Mouse (Mus musculus) midbrain, embryonic 11.5 days (tissue): Measurements from ENCODE around the gene Slc18b1. TPM values are rescaled to one million over a fixed set of nuclear protein-coding genes. Genes with fewer than 3 reads are reported as not detected.
A peak's percentile ranks its signal among the peaks of the same experiment; 100 is the strongest.

Source experiments
- ATAC-seq: fragments of 200-750 bp; cut with Nextera tagmentation; 2 replicates; pipeline ENCODE4 v1.8.0; 2017; ENCODE audit warnings: moderate TSS enrichment, moderate library complexity; ENCODE audit not compliant: low FRiP score
- DNase-seq: peaks from one replicate; pipeline ENCODE4 v3.0.0; 2015; ENCODE audit warnings: low spot score; ENCODE audit errors: missing footprints
- H3K27ac ChIP-seq: fragments of 300-500 bp; sonication (generic); 2 replicates; pipeline ENCODE4 v1.5.1; 2014; ENCODE audit warnings: low read depth, low read length
- H3K27me3 ChIP-seq: fragments of 300-500 bp; sonication (generic); 2 replicates; pipeline ENCODE4 v1.6.1; 2014; ENCODE audit warnings: mild to moderate bottlenecking, low read length, moderate library complexity, mixed read lengths; ENCODE audit not compliant: control insufficient read depth, insufficient read depth
- H3K36me3 ChIP-seq: fragments of 300-500 bp; sonication (generic); 2 replicates; pipeline ENCODE4 v1.6.1; 2014; ENCODE audit warnings: mild to moderate bottlenecking, low read length, moderate library complexity, mixed read lengths; ENCODE audit not compliant: control insufficient read depth, insufficient read depth
- H3K4me1 ChIP-seq: fragments of 300-500 bp; sonication (generic); 2 replicates; pipeline ENCODE4 v1.6.1; 2014; ENCODE audit warnings: low read length; ENCODE audit not compliant: control insufficient read depth, insufficient read depth
- H3K4me2 ChIP-seq: fragments of 300-500 bp; sonication (generic); 2 replicates; pipeline ENCODE4 v1.6.1; 2014; ENCODE audit warnings: mild to moderate bottlenecking, moderate library complexity
- H3K4me3 ChIP-seq: fragments of 300-500 bp; sonication (generic); 2 replicates; pipeline ENCODE4 v1.5.1; 2014; ENCODE audit warnings: low read depth, low read length
- H3K9ac ChIP-seq: fragments of 300-500 bp; sonication (generic); 2 replicates; pipeline ENCODE4 v1.6.1; 2014; ENCODE audit warnings: low read length
- H3K9me3 ChIP-seq: fragments of 300-500 bp; sonication (generic); 2 replicates; pipeline ENCODE4 v1.6.1; 2016; ENCODE audit warnings: low read length; ENCODE audit not compliant: control insufficient read depth
- WGBS: fragments of 180-500 bp; shearing (Covaris S2); extraction: QIAGEN DNeasy Blood & Tissue Kit; methylation state at CpG from one replicate; pipeline ENCODE4 v1.1.7; 2014; 5-methylcytosine and 5-hydroxymethylcytosine counted together
- polyA plus RNA-seq: library from polyadenylated mRNA; unstranded; fragments of >200 nt; fragmentation: Nextera tagmentation; extraction: Ambion mirVana; gene quantifications from 2 replicates; pipeline ENCODE4 v1.2.1, GENCODE M21; 2014

Gene Slc18b1
- 14.5 and 16.6 TPM in 2 replicates for polyA plus RNA-seq

DNA sequence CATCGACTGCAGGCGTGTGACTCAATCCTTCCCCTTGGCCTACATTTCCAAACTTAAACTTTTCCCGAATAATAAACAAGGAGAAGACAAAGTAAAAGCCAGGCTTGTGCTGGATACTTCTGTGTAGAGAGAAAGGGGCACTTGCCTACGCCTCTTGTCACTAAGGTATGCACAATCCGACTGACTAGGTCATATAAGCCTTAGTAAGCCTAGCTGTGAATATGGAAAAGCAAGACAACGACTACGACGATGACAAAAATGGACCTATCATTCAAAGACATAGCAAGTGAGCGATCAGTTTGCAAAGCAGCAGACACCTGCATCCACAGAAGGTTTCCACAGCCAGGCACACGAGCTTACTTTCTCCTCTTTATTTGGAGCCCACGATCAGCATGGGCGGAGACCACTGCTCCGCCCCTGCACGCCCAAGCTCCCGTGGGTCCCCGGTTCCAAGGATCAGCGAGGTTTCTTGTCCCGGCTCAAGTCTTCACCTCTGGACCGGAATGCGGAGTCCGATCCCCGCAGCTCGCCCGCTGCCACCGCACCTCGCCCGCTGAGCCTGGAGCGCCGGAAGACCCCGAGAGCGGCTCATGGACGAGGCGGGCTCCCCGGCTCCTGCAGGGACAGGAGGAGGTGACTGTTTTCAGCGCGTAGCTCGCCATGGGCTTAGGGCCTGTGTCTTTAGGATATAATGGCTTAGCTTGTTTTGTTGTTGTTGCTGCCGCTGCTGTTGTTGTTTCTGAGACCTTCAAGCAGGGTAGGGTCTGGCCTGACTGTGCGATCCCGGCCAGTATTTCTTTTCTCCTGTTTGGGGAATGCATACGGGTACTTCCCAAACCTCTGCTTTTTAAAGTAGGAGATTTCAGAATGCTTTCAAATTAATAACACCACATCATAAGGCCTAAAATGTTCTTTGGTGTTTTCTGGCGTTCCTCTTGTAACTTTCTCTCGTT lies at the start of gene Slc18b1:
Gene Slc18b1 (plus strand): TSS at position 436 of the 953 bp plus-strand sequence.
- Histone ChIP-seq H3K4me2 (peak within 1 kb of the TSS; percentile 73), H3K27me3 (no peaks in the 10 kb centered on the region), H3K4me1 (no peaks in the 10 kb centered on the region), H3K36me3 (peaks cover 2% of the 10 kb centered on the region; the same call in 1 of the 2 replicates), H3K27ac (no peak within 1 kb of the TSS), H3K4me3 (peak within 1 kb of the TSS; percentile 53), H3K9ac (peak within 1 kb of the TSS; percentile 88), H3K9me3 (no peaks in the 10 kb centered on the region)
- DNase-seq (peak; percentile 96), ATAC-seq (peak; percentile 72)
- 4% methylated on average over 43 of the region's 43 CpGs for WGBS

- Histone ChIP-seq H3K9ac (no peak overlapping the region), H3K27ac (no peak overlapping the region), H3K4me2 (no peak overlapping the region), H3K9me3 (no peaks in the 10 kb centered on the region), H3K4me1 (no peaks in the 10 kb centered on the region), H3K4me3 (no peak overlapping the region), H3K27me3 (no peaks in the 10 kb centered on the region), H3K36me3 (no peaks in the 10 kb centered on the region)
- ATAC-seq (no peak), DNase-seq (no peak)
- 78% methylated on average over 7 of the region's 7 CpGs for WGBS
These were observed 42.6 kb upstream of the Slc18b1 start for GRCm38 (mm10) chr10:23754166-23754565.

GRCm38 (mm10) chr10:23777288-23777945 lies 19.4 kb upstream of the Slc18b1 start:
- H3K36me3 ChIP-seq: no peaks in the 10 kb centered on the region; the same call in 1 of the 2 replicates
- no peak overlapping the region for H3K4me2 ChIP-seq
- no peak overlapping the region for H3K27ac ChIP-seq
- no peak overlapping the region for H3K9ac ChIP-seq
- no peaks in the 10 kb centered on the region for H3K9me3 ChIP-seq
- DNase-seq (no peak), ATAC-seq (peak; percentile 75)
- WGBS: 39% methylated on average over 5 of the region's 5 CpGs
- H3K27me3 ChIP-seq: no peaks in the 10 kb centered on the region
- no peak overlapping the region for H3K4me3 ChIP-seq
- no peaks in the 10 kb centered on the region for H3K4me1 ChIP-seq

DNA sequence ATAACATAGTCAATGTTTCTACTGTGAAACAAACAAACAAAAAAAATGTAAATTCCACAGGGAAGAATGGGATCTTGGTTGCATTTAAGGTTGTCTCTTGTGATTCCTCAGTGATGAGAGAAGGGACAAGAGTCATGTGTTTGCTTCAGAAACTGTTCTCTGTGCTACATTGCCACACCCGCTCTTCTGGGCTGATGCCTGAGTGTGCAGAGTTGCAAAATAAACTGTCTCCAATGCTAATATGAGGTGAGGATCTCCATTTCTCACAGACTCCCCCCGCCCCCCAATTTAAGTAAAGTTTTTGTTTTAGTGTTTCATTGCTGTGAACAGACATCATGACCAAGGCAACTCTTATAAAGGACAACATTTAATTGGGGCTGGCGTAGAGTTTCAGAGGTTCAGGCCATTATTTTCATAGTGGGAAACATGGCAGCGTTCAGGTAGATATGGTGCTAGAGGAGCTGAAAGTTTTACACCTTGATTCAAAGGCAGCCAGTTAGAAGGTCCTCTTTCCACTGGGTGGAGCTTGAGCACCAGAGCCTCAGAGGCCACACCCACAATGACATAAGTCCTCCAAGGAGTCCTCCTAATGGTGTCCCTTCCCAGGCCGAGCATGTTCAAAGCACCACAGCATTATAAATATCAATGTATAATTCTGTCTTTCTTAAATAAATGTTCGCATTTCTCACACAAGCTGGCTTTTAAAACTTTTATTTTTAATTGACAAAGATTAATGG lies 16.1 kb upstream of the Slc18b1 start:
- peaks cover 5% of the 10 kb centered on the region; the same call in 1 of the 2 replicates for H3K36me3 ChIP-seq
- no peak overlapping the region for H3K4me3 ChIP-seq
- H3K27me3 ChIP-seq: no peaks in the 10 kb centered on the region
- no peak for DNase-seq
- no peak overlapping the region for H3K27ac ChIP-seq
- no peak overlapping the region for H3K4me2 ChIP-seq
- no peak for ATAC-seq
- 90% methylated on average over 6 of the region's 6 CpGs for WGBS
- H3K4me1 ChIP-seq: peaks cover under 1% of the 10 kb centered on the region; the same call in 1 of the 2 replicates
- no peak overlapping the region for H3K9ac ChIP-seq
- no peaks in the 10 kb centered on the region for H3K9me3 ChIP-seq

DNA sequence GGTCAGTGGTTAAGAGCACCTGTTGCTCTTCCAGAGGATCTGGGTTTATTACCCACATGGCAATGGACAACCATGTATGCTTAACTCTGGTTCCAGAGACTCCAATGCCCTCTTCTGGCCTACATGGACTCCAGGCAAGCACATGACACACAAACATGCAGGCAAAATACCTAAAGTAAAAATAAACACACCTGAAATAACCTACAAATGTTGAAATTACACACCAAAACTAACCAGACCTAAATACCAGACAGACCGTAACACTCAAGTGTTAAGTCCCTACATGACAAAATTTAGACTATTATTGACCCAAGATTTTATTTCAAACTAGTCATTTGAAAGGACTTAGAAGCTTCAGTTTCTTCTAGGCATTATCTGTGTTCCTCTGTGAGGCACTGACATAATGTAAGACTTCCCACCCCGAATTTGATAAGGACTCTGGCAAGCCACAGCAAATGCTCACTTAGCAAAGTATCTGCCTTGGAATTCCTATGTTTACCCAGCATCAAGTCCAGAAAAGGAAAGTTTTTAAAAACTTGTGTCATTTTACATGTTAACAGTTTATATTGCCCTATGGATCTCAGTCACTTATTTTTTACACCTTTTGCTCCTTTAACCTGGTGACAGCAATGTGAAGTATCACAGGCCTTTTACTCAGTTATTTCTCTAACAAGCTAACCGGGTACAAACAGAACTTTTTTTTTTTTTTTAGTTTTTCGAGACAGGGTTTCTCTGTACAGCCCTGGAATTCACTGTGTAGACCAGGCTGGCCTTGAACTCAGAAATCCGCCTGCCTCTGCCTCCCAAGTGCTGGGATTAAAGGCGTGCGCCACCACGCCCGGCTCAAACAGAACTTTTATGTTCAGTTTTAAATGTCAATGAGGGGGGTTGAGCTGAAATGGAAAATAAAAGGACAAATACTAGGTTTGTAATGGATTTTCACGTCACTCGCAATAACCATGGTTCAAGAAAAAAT lies 14.7 kb upstream of the Slc18b1 start:
- H3K36me3 ChIP-seq: peaks cover 5% of the 10 kb centered on the region; the same call in 1 of the 2 replicates
- H3K9me3 ChIP-seq: no peaks in the 10 kb centered on the region
- no peak overlapping the region for H3K9ac ChIP-seq
- H3K4me2 ChIP-seq: no peak overlapping the region
- no peaks in the 10 kb centered on the region for H3K27me3 ChIP-seq
- no peak overlapping the region for H3K27ac ChIP-seq
- 85% methylated on average over 11 of the region's 11 CpGs for WGBS
- DNase-seq (no peak), ATAC-seq (no peak)
- no peak overlapping the region for H3K4me3 ChIP-seq
- peaks cover 7% of the 10 kb centered on the region for H3K4me1 ChIP-seq

DNA sequence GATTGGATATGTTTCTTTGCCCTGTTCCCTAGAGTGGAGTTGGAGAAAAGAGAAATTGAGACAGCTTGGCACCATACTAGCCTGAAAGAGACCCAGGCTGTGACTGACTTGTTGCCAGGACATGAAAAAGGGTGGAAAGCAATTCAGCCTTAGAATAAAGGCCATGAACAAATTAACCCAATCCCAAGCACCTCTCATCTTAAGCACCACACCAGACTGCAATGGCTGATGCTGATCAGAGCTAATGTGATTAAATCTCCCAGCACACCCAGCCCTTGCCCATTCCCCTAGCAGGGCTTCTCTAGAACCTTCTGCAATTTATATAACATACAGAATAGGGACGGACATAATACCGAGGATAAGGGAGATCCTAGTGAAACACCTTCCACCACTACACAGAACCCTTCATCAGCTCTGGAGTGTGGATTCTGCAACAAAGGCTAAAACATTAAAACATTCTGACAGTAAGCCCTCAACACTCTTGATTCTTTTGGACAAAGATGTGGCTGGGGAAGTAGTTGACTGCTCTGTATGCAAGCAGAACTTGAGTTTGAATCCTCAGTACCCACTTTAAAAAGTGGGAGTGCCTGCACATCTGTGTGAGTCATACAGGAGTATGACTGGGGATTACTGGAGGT lies 13.8 kb upstream of the Slc18b1 start:
- 29% methylated on average over 2 of the region's 2 CpGs for WGBS
- H3K36me3 ChIP-seq: peaks cover 5% of the 10 kb centered on the region; the same call in 1 of the 2 replicates

DNA sequence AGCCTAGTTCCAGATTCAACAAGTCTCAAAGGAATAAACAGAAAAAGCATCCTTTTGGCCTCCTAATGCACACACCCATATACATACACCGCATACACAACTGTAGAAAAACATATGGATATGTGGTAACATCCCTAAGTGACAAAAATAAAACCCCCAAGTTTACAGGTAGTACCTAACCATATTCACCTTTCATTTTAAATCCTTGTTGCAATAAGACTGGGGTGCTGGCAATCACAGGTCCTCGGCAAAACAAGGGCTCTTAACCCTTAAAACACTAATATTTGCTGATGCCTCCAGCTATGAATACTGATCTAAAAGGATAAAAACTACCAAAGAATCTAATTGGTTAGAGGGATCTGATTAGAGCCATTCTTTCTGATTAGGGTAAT lies 13.3 kb upstream of the Slc18b1 start:
- no peak overlapping the region for H3K9ac ChIP-seq
- no peak overlapping the region for H3K27ac ChIP-seq
- no peaks in the 10 kb centered on the region for H3K9me3 ChIP-seq
- no peak overlapping the region for H3K4me2 ChIP-seq
- 18% methylated on average over 2 of the region's 2 CpGs for WGBS
- peaks cover 12% of the 10 kb centered on the region for H3K4me1 ChIP-seq
- DNase-seq (no peak), ATAC-seq (no peak)
- no peak overlapping the region for H3K4me3 ChIP-seq
- H3K36me3 ChIP-seq: peaks cover 5% of the 10 kb centered on the region; the same call in 1 of the 2 replicates
- no peaks in the 10 kb centered on the region for H3K27me3 ChIP-seq

More for the DNA sequence above, 13.8 kb upstream of the Slc18b1 start:
- no peaks in the 10 kb centered on the region for H3K27me3 ChIP-seq
- no peak for DNase-seq
- no peak for ATAC-seq
- no peak overlapping the region for H3K27ac ChIP-seq
- peaks cover 8% of the 10 kb centered on the region for H3K4me1 ChIP-seq
- H3K4me2 ChIP-seq: no peak overlapping the region
- H3K9me3 ChIP-seq: no peaks in the 10 kb centered on the region
- no peak overlapping the region for H3K9ac ChIP-seq
- no peak overlapping the region for H3K4me3 ChIP-seq
